Mouse (Mus musculus) ES-E14 (cell line): ENCODE measurements around the gene Olfr318. TPM values are rescaled to one million over a fixed set of nuclear protein-coding genes. Genes with fewer than 3 reads are reported as not detected.
"Not testable (repeated sequence)": the region's sequence is repeated elsewhere in the genome, so short reads cannot be mapped to it uniquely, and the experiment has no call there.

Experiments used
- DNase-seq: peaks from one replicate; pipeline ENCODE4 v3.0.0-alpha.2; 2013; ENCODE audit warnings: low read depth, low spot score
- H3K27ac ChIP-seq: 2 replicates; pipeline ENCODE4 v1.5.1; 2012; ENCODE audit warnings: low read depth, mild to moderate bottlenecking, low read length, moderate library complexity, mixed read lengths; ENCODE audit not compliant: poor library complexity, insufficient read depth, severe bottlenecking
- H3K36me3 ChIP-seq: 2 replicates; pipeline ENCODE4 v1.6.1; 2012; ENCODE audit warnings: mild to moderate bottlenecking, low read length, moderate library complexity, mixed read lengths; ENCODE audit not compliant: control insufficient read depth, poor library complexity, insufficient read depth, severe bottlenecking
- H3K4me1 ChIP-seq, 2 experiments: fragments of 150-350 bp in 1 of 2; sonication (generic) in 1 of 2; 2 replicates each; pipeline ENCODE4 v1.6.1; 2012; ENCODE audit warnings: low read length in 2 of 2, mild to moderate bottlenecking in 1 of 2, mixed read lengths in 1 of 2; ENCODE audit not compliant: control insufficient read depth in 2 of 2, insufficient read depth in 2 of 2, poor library complexity in 1 of 2
- H3K4me3 ChIP-seq, 2 experiments: fragments of 150-350 bp in 1 of 2; sonication (generic) in 1 of 2; 2 replicates each; pipeline ENCODE4 v1.5.1; 2012; ENCODE audit warnings: low read length in 2 of 2, low read depth in 1 of 2, mild to moderate bottlenecking in 1 of 2, mixed read lengths in 1 of 2; ENCODE audit not compliant: insufficient read depth in 1 of 2, poor library complexity in 1 of 2, severe bottlenecking in 1 of 2
- H3K9ac ChIP-seq: 2 replicates; pipeline ENCODE4 v1.6.1; 2012; ENCODE audit warnings: low read depth, mild to moderate bottlenecking, low read length, mixed read lengths; ENCODE audit not compliant: poor library complexity, insufficient read depth, severe bottlenecking
- H3K9me3 ChIP-seq: fragments of 150-350 bp; sonication (generic); 2 replicates; pipeline ENCODE4 v1.6.1; 2012; ENCODE audit warnings: low read depth, mild to moderate bottlenecking, low read length; ENCODE audit not compliant: control insufficient read depth, insufficient read depth
- CHD2 ChIP-seq: IDR thresholded peaks from 2 replicates; pipeline ENCODE4 v1.6.1; 2014; ENCODE audit warnings: mild to moderate bottlenecking, low read depth, low read length, inconsistent platforms
- HCFC1 ChIP-seq: IDR thresholded peaks from 2 replicates; pipeline ENCODE4 v1.6.1; 2012; ENCODE audit warnings: low read length, inconsistent platforms, borderline replicate concordance; ENCODE audit not compliant: insufficient read depth
- MAFK ChIP-seq: IDR thresholded peaks from 2 replicates; pipeline ENCODE4 v1.6.1; 2014; ENCODE audit warnings: mild to moderate bottlenecking, low read depth, low read length, inconsistent platforms; ENCODE audit not compliant: insufficient read depth
- ZC3H11A ChIP-seq: IDR thresholded peaks from 2 replicates; pipeline ENCODE4 v1.6.1; 2012; ENCODE audit warnings: low read depth, mild to moderate bottlenecking, inconsistent platforms, low read length, borderline replicate concordance
- ZNF384 ChIP-seq: IDR thresholded peaks from 2 replicates; pipeline ENCODE4 v1.6.1; 2012; ENCODE audit warnings: low read depth, low read length, inconsistent platforms
- in situ Hi-C, 2 experiments: fragments of 600-800 bp; cut with MboI; formaldehyde crosslinking; loops; one replicate each; pipeline ENCODE4 v1.15.1; 2025; ENCODE audit warnings: low sequenced_read_pairs in 2 of 2, inconsistent platforms in 1 of 2; ENCODE audit not compliant: unreplicated experiment in 2 of 2
- total RNA-seq: library from RNA; depleted of rRNA; stranded (reverse); fragments of 300-350 nt; gene quantifications from 2 replicates; pipeline ENCODE4 v1.2.3, GENCODE M21; 2012; rRNA removed

Gene Olfr318
- not detected in 2 replicates for total RNA-seq

- H3K4me3 ChIP-seq: no peak within 1 kb of the TSS
- TF ChIP-seq HCFC1: no peak
- no peak for TF ChIP-seq ZNF384
- TF ChIP-seq MAFK: no peak
- TF ChIP-seq ZC3H11A: no peak
- no peak for TF ChIP-seq CHD2
- in situ Hi-C loops: no loop called here
These were observed at the start of gene Olfr318 for GRCm38 (mm10) chr11:58723914-58724313. Gene Olfr318, minus strand, starts transcription at chr11:58724014.

GRCm38 (mm10) chr11:58772888-58773287 lies 49.1 kb upstream of the Olfr318 start, which contains the start of gene Olfr315:
Gene Olfr315, plus strand, starts transcription at chr11:58773188.
- in situ Hi-C loops: no loop called here
- H3K27ac ChIP-seq: no peak within 1 kb of the TSS
- no peak within 1 kb of the TSS for H3K4me3 ChIP-seq
- no peak for DNase-seq
- no peak within 1 kb of the TSS for H3K9ac ChIP-seq
- no peak for TF ChIP-seq CHD2
- TF ChIP-seq MAFK: no peak
- no peak for TF ChIP-seq HCFC1
- TF ChIP-seq ZC3H11A: no peak
- TF ChIP-seq ZNF384: no peak
- no peaks in the 10 kb centered on the region for H3K9me3 ChIP-seq
- no peaks in the 10 kb centered on the region for H3K36me3 ChIP-seq
- no peaks in the 10 kb centered on the region for H3K4me1 ChIP-seq

More at GRCm38 (mm10) chr11:58723914-58724313, at the start of gene Olfr318:
- no peak for DNase-seq
- H3K9ac ChIP-seq: no peak within 1 kb of the TSS
- no peaks in the 10 kb centered on the region for H3K36me3 ChIP-seq
- H3K4me1 ChIP-seq: no peaks in the 10 kb centered on the region
- no peaks in the 10 kb centered on the region for H3K9me3 ChIP-seq
- H3K27ac ChIP-seq: no peak within 1 kb of the TSS

GRCm38 (mm10) chr11:58752434-58752833 lies 28.6 kb upstream of the Olfr318 start, which contains the start of gene Olfr316:
Gene Olfr316, plus strand, starts transcription at chr11:58752734.
- in situ Hi-C loops: no loop called here
- DNase-seq: no peak
- no peak within 1 kb of the TSS for H3K27ac ChIP-seq
- no peak within 1 kb of the TSS for H3K9ac ChIP-seq
- no peaks in the 10 kb centered on the region for H3K4me1 ChIP-seq
- H3K36me3 ChIP-seq: no peaks in the 10 kb centered on the region
- H3K9me3 ChIP-seq: no peaks in the 10 kb centered on the region
- TF ChIP-seq ZNF384: no peak
- TF ChIP-seq HCFC1: no peak
- no peak for TF ChIP-seq ZC3H11A
- H3K4me3 ChIP-seq: no peak within 1 kb of the TSS

- H3K27ac ChIP-seq, in situ Hi-C loops, H3K4me1 ChIP-seq, DNase-seq, H3K4me3 ChIP-seq, H3K9me3 ChIP-seq, H3K9ac ChIP-seq, H3K36me3 ChIP-seq: not testable (repeated sequence)
These were observed 27.3 kb upstream of the Olfr318 start for GRCm38 (mm10) chr11:58751096-58751495.

GRCm38 (mm10) chr11:58738792-58739262 lies 15.0 kb upstream of the Olfr318 start, which contains the start of gene Olfr317:
Gene Olfr317, minus strand, starts transcription at chr11:58739212.
- Histone ChIP-seq H3K9me3 (no peaks in the 10 kb centered on the region), H3K36me3 (no peaks in the 10 kb centered on the region), H3K9ac (no peak within 1 kb of the TSS), H3K27ac (no peak within 1 kb of the TSS), H3K4me3 (no peak within 1 kb of the TSS), H3K4me1 (peaks cover 0 to 2% of the 10 kb centered on the region in 2 experiments; a peak in 1 of 4 replicates)
- DNase-seq: no peak
- in situ Hi-C loops: loop anchor here (10.0 kb wide), 1 partner anchor 74 kb away; no protein-coding TSS in a partner anchor
- TF ChIP-seq ZNF384 (no peak), MAFK (no peak), HCFC1 (no peak)
